Mouse (Mus musculus) lung, postnatal 0 days (tissue): ENCODE data around the gene Zc3h7a. TPM values are rescaled to one million over a fixed set of nuclear protein-coding genes. Genes with fewer than 3 reads are reported as not detected.
A peak's percentile ranks its signal among the peaks of the same experiment; 100 is the strongest.
"Not testable (repeated sequence)": the region's sequence is repeated elsewhere in the genome, so short reads cannot be mapped to it uniquely, and the experiment has no call there.

Source experiments
- ATAC-seq: fragments of 200-750 bp; cut with Nextera tagmentation; 2 replicates; pipeline ENCODE4 v1.8.0; 2017; ENCODE audit warnings: moderate library complexity
- DNase-seq: peaks from one replicate; pipeline ENCODE4 v3.0.0-alpha.2; 2016; ENCODE audit warnings: low spot score
- H3K27ac ChIP-seq: fragments of 300-500 bp; sonication (generic); 2 replicates; pipeline ENCODE4 v1.5.1; 2014; ENCODE audit warnings: antibody characterized with exemption, mild to moderate bottlenecking, low read length, mixed read lengths
- H3K27me3 ChIP-seq: fragments of 300-500 bp; sonication (generic); replicated peaks from 2 replicates; pipeline ENCODE4 v1.6.1; 2014; ENCODE audit warnings: low read length, mixed read lengths; ENCODE audit not compliant: insufficient read depth
- H3K36me3 ChIP-seq: fragments of 300-500 bp; sonication (generic); 2 replicates; pipeline ENCODE4 v1.6.1; 2014; ENCODE audit warnings: low read length, mixed read lengths; ENCODE audit not compliant: insufficient read depth
- H3K4me1 ChIP-seq: fragments of 300-500 bp; sonication (generic); 2 replicates; pipeline ENCODE4 v1.6.1; 2014; ENCODE audit warnings: antibody characterized with exemption, low read depth, low read length, mixed read lengths; ENCODE audit not compliant: insufficient read depth
- H3K4me2 ChIP-seq: fragments of 300-500 bp; sonication (generic); replicated peaks from 2 replicates; pipeline ENCODE4 v1.6.1; 2014; ENCODE audit warnings: low read depth, mild to moderate bottlenecking, low read length, moderate library complexity, mixed read lengths
- H3K4me3 ChIP-seq: fragments of 300-500 bp; sonication (generic); 2 replicates; pipeline ENCODE4 v1.5.1; 2014; ENCODE audit warnings: low read depth, low read length
- H3K9ac ChIP-seq: fragments of 300-500 bp; sonication (generic); replicated peaks from 2 replicates; pipeline ENCODE4 v1.6.1; 2014; ENCODE audit warnings: low read depth, mild to moderate bottlenecking
- H3K9me3 ChIP-seq: fragments of 300-500 bp; sonication (generic); 2 replicates; pipeline ENCODE4 v1.6.1; 2016; ENCODE audit warnings: low read length, mixed read lengths
- CTCF ChIP-seq: IDR thresholded peaks from 2 replicates; pipeline ENCODE4 v1.5.1; 2016; ENCODE audit warnings: antibody characterized with exemption, mild to moderate bottlenecking
- EP300 ChIP-seq: IDR thresholded peaks from 2 replicates; pipeline ENCODE4 v1.6.1; 2016; ENCODE audit warnings: antibody characterized with exemption, mild to moderate bottlenecking, control low read depth
- WGBS: fragments of 180-500 bp; shearing (Covaris S2); extraction: QIAGEN DNeasy Blood & Tissue Kit; methylation state at CpG from one replicate; pipeline ENCODE4 v1.1.7; 2014; 5-methylcytosine and 5-hydroxymethylcytosine counted together
- polyA plus RNA-seq: library from polyadenylated mRNA; unstranded; fragments of >200 nt; fragmentation: Nextera tagmentation; extraction: Ambion mirVana; gene quantifications from 2 replicates; pipeline ENCODE4 v1.2.1, GENCODE M21; 2015

Zc3h7a gene
- polyA plus RNA-seq, 1 experiment from 2014 or later: 52.4 TPM

DNA sequence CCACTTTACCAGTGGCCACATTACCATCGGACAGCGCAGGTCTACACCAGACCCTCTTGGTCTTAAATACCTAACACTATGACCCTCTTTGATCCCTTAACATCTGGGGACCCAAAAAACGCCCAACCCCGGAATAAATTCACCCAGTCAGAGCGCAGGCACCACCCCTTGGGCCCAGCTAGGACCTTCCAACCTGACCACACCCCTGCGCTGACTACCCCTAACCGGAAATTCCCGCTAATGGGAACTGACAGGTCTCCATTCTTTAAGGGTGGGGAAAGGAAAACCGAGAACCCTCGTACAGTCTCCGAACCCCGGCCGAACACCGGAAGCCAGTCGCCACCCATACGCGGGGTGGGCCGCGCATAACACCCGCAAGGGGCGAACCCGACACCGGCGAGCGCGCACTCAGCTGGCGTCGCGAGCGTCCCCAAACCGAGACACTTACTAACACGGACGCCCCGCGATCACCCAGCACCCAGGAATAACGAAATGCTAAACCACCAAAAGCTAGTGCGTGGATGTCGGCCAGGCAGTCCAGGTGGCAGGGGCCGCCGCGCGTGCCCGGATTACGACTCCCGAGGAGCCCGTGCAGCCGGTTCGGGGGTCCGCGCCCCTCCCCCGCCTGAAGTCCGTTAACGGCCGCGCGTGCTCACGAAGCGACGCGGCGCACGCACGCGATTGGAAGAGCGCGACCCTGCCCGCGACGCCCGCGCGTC is 545 bp downstream of the Zc3h7a start:
- Histone ChIP-seq H3K9me3 (no peaks in the 10 kb centered on the region), H3K27me3 (no peaks in the 10 kb centered on the region), H3K36me3 (no peaks in the 10 kb centered on the region), H3K4me1 (peaks cover 4% of the 10 kb centered on the region; the same call in 1 of the 2 replicates), H3K27ac (peak overlapping the region; percentile 95), H3K4me3 (peak overlapping the region; percentile 98), H3K4me2 (peak overlapping the region; percentile 54), H3K9ac (peak overlapping the region; percentile 81)
- TF ChIP-seq EP300: 0 out of 2 replicates have a peak, but pooled peaks have one; percentile 5
- TF ChIP-seq CTCF: no peak
- ATAC-seq (peak; percentile 70), DNase-seq (peak; percentile 88)
- WGBS: under 1% methylated on average over 58 of the region's 72 CpGs

- Histone ChIP-seq H3K9me3 (no peaks in the 10 kb centered on the region), H3K4me2 (peak overlapping the region; percentile 54), H3K27me3 (no peaks in the 10 kb centered on the region), H3K36me3 (no peaks in the 10 kb centered on the region), H3K4me1 (peaks cover 4% of the 10 kb centered on the region; the same call in 1 of the 2 replicates), H3K9ac (peak overlapping the region; percentile 81; the same call in 1 of the 2 replicates), H3K27ac (peak overlapping the region; percentile 95), H3K4me3 (peak overlapping the region; percentile 98)
- DNase-seq: no peak
- WGBS: 5% methylated on average over 9 of the region's 9 CpGs
- no peak for ATAC-seq
- TF ChIP-seq CTCF (no peak), EP300 (no peak; the same call in 1 of the 2 replicates)
Measured at GRCm38 (mm10) chr16:11175100-11175488, 1.1 kb downstream of the Zc3h7a start.

DNA sequence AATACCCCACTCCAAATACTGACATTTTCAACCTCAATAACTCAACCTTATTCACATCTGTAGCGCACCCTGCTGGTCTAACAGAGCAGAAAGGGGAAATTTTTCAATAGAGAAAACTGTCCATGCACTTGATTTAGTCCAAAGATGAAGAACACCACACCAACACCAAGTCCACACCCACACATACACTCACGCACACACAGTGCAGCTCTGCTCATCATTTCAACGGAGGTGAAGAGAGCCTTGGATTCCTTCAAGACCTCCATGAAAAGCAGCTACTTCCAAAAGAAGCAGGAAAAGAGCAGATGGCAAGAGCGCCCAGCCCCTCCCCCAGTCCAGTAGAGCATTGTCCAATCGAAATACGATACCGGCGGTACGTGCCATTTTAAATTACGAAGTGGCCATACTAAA is 1.5 kb downstream of the Zc3h7a start:
- DNase-seq (peak; percentile 82), ATAC-seq (no peak)
- Histone ChIP-seq H3K27ac (peak overlapping the region; percentile 95), H3K9ac (0 out of 2 replicates have a peak overlapping the region, but pooled peaks have one; percentile 81), H3K4me3 (peak overlapping the region; percentile 98), H3K4me1 (peaks cover 4% of the 10 kb centered on the region; the same call in 1 of the 2 replicates), H3K4me2 (peak overlapping the region; percentile 54), H3K27me3 (no peaks in the 10 kb centered on the region), H3K9me3 (no peaks in the 10 kb centered on the region), H3K36me3 (no peaks in the 10 kb centered on the region)
- 9% methylated on average over 10 of the region's 10 CpGs for WGBS
- TF ChIP-seq EP300 (no peak), CTCF (peak; percentile 73)

DNA sequence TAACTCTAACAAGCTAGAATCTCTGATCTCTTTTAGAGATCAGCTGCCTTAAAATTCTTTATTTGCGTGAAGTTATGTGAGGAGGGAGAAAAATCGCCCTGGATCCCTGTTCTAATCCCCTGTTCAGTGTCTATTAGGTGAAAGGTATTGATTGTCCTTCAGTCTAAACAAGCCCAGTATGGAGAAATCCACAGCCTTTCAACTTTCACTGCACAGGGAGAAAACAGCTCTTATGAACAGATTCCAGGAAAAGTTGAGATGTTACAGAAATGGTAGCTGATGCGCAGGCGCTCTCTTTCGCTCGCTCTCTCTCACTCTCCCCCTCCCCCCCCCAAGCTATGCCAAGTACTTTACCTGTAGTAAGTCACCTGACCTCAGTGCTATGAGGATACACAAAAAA is 4.5 kb downstream of the Zc3h7a start:
- Histone ChIP-seq H3K9ac (no peak overlapping the region), H3K9me3 (no peaks in the 10 kb centered on the region), H3K4me1 (no peaks in the 10 kb centered on the region; the same call in 1 of the 2 replicates), H3K4me3 (no peak overlapping the region), H3K27ac (no peak overlapping the region), H3K36me3 (no peaks in the 10 kb centered on the region), H3K4me2 (no peak overlapping the region), H3K27me3 (no peaks in the 10 kb centered on the region)
- no peak for ATAC-seq
- no peak for DNase-seq
- no peak for TF ChIP-seq CTCF
- TF ChIP-seq EP300: no peak
- 79% methylated on average over 6 of the region's 6 CpGs for WGBS

- TF ChIP-seq EP300 (no peak), CTCF (no peak)
- Histone ChIP-seq H3K36me3 (no peaks in the 10 kb centered on the region; the same call in 1 of the 2 replicates), H3K9ac (no peak overlapping the region), H3K4me3 (no peak overlapping the region), H3K27ac (no peak overlapping the region), H3K4me2 (no peak overlapping the region), H3K9me3 (no peaks in the 10 kb centered on the region), H3K4me1 (no peaks in the 10 kb centered on the region), H3K27me3 (no peaks in the 10 kb centered on the region)
- WGBS: 82% methylated on average over 2 of the region's 2 CpGs
- DNase-seq (no peak), ATAC-seq (no peak)
Measured at GRCm38 (mm10) chr16:11166431-11166830, 9.8 kb downstream of the Zc3h7a start.

GRCm38 (mm10) chr16:11164695-11165255 is 11.4 kb downstream of the Zc3h7a start:
- DNase-seq (no peak), ATAC-seq (no peak)
- no peak overlapping the region for H3K4me3 ChIP-seq
- WGBS: 75% methylated on average over 3 of the region's 3 CpGs
- no peak overlapping the region for H3K9ac ChIP-seq
- no peaks in the 10 kb centered on the region for H3K27me3 ChIP-seq
- H3K4me1 ChIP-seq: no peaks in the 10 kb centered on the region
- TF ChIP-seq EP300 (no peak), CTCF (no peak)
- H3K27ac ChIP-seq: no peak overlapping the region
- H3K36me3 ChIP-seq: peaks cover 3% of the 10 kb centered on the region; the same call in 1 of the 2 replicates
- H3K9me3 ChIP-seq: no peaks in the 10 kb centered on the region
- no peak overlapping the region for H3K4me2 ChIP-seq

GRCm38 (mm10) chr16:11157721-11158120 is 18.5 kb downstream of the Zc3h7a start:
- H3K27ac ChIP-seq, H3K9me3 ChIP-seq, H3K4me2 ChIP-seq, ATAC-seq, H3K27me3 ChIP-seq, H3K4me1 ChIP-seq, H3K4me3 ChIP-seq, DNase-seq, H3K9ac ChIP-seq: not testable (repeated sequence)
- 33% methylated on average over 1 of the region's 3 CpGs for WGBS
- peaks cover 27% of the 10 kb centered on the region for H3K36me3 ChIP-seq
